Mouse (Mus musculus) CH12.LX (cell line): ENCODE measurements around the gene Pigh.

Experiments used
- CTCF ChIP-seq, 2 experiments: IDR thresholded peaks in 1 of 2; conservative IDR thresholded peaks in 1 of 2; 2 replicates each; pipeline ENCODE4 v1.5.1; 2011 to 2012; ENCODE audit warnings: low read depth in 2 of 2, low read length in 2 of 2, improper control_type of control experiment in 1 of 2, inconsistent platforms in 1 of 2, mild to moderate bottlenecking in 1 of 2, moderate library complexity in 1 of 2
- HCFC1 ChIP-seq: IDR thresholded peaks from 2 replicates; pipeline ENCODE4 v1.6.1; 2012; ENCODE audit warnings: low read depth, mild to moderate bottlenecking, inconsistent platforms, low read length, improper control_type of control experiment
- JUND ChIP-seq: conservative IDR thresholded peaks from 2 replicates; pipeline ENCODE4 v1.6.1; 2011; ENCODE audit warnings: low read depth, low read length, improper control_type of control experiment
- MAX ChIP-seq: IDR thresholded peaks from 2 replicates; pipeline ENCODE4 v1.6.1; 2011; ENCODE audit warnings: low read length, improper control_type of control experiment
- MAZ ChIP-seq: IDR thresholded peaks from 2 replicates; pipeline ENCODE4 v1.6.1; 2012; ENCODE audit warnings: low read depth, mild to moderate bottlenecking, inconsistent platforms, low read length, improper control_type of control experiment, moderate library complexity
- MXI1 ChIP-seq: IDR thresholded peaks from 2 replicates; pipeline ENCODE4 v1.6.1; 2011; ENCODE audit warnings: mild to moderate bottlenecking, low read depth, low read length, improper control_type of control experiment
- NRF1 ChIP-seq: IDR thresholded peaks from 2 replicates; pipeline ENCODE4 v1.6.1; 2014; ENCODE audit warnings: low read depth, mild to moderate bottlenecking, inconsistent platforms, low read length, improper control_type of control experiment, moderate library complexity
- POLR2A ChIP-seq: IDR thresholded peaks from 2 replicates; pipeline ENCODE4 v1.6.1; 2011; ENCODE audit warnings: low read depth, mild to moderate bottlenecking, improper control_type of control experiment, low read length
- ZNF384 ChIP-seq: IDR thresholded peaks from 2 replicates; pipeline ENCODE4 v1.6.1; 2012; ENCODE audit warnings: low read depth, low read length, improper control_type of control experiment, inconsistent platforms

GRCm38 (mm10) chr12:79049807-79050206 lies 39.6 kb downstream of the Pigh start:
- TF ChIP-seq CTCF (conservative IDR thresholded peaks at IDR 0.05 in 1 of 2, IDR thresholded peaks at IDR 0.05 in 1 of 2; ENCODE audit: low read depth in 2 of 2, low read length in 2 of 2), result no peak
- TF ChIP-seq POLR2A, result no peak
- TF ChIP-seq JUND, result no peak
- TF ChIP-seq NRF1, result no peak
- TF ChIP-seq MAZ, result no peak
- TF ChIP-seq ZNF384, result no peak
- TF ChIP-seq MAX, result no peak
- TF ChIP-seq MXI1, result no peak
- TF ChIP-seq HCFC1, result no peak
